Comparison of ENCODE assay signal across 8 mouse cellular contexts in genomic region chr11:6679694-6680396, GRCm38 (mm10). TPM values are rescaled to one million over a fixed set of nuclear protein-coding genes. Genes with fewer than 3 reads are reported as not detected.
DNase-seq lines count a peak whose midpoint lies in the region; ATAC-seq lines count a peak whose summit lies in the region.

No protein-coding gene starts in this region.

- H3K36me3 ChIP-seq in heart, embryonic 12.5 days = no peaks in the 10 kb centered on the region
- H3K36me3 ChIP-seq in limb, embryonic 10.5 days = no peaks in the 10 kb centered on the region
- no peaks in the 10 kb centered on the region for H3K36me3 ChIP-seq in midbrain, embryonic 14.5 days (ENCODE audit: control insufficient read depth, insufficient read depth, low read length)

- WGBS in heart, embryonic 12.5 days = 49% methylated on average over 17 of the region's 17 CpGs
- WGBS in limb, embryonic 10.5 days = 75% methylated on average over 17 of the region's 17 CpGs
- WGBS in midbrain, embryonic 14.5 days = 74% methylated on average over 17 of the region's 17 CpGs

- H3K4me3 ChIP-seq in heart, embryonic 12.5 days = no peak overlapping the region
- no peak overlapping the region for H3K4me3 ChIP-seq in limb, embryonic 10.5 days
- no peak overlapping the region for H3K4me3 ChIP-seq in midbrain, embryonic 14.5 days (replicated peaks; ENCODE audit: low read depth, low read length)

- peak overlapping the region; percentile 46 for H3K27ac ChIP-seq in heart, embryonic 12.5 days (ENCODE audit: poor library complexity, severe bottlenecking)
- peak overlapping the region; percentile 76 for H3K27ac ChIP-seq in limb, embryonic 10.5 days
- no peak overlapping the region for H3K27ac ChIP-seq in midbrain, embryonic 14.5 days (replicated peaks; ENCODE audit: low read depth, low read length)

- peak; percentile 29 for ATAC-seq in heart, embryonic 12.5 days (ENCODE audit: insufficient number of reproducible peaks, low FRiP score)
- ATAC-seq in midbrain, embryonic 14.5 days (ENCODE audit: low FRiP score, low TSS enrichment) = no peak
- ATAC-seq in frontal cortex, adult (ENCODE audit: low TSS enrichment) = no peak

- no peak overlapping the region for H3K9ac ChIP-seq in heart, embryonic 12.5 days
- no peak overlapping the region for H3K9ac ChIP-seq in midbrain, embryonic 14.5 days (replicated peaks; ENCODE audit: low read length)

- peaks cover 9% of the 10 kb centered on the region for H3K4me1 ChIP-seq in heart, embryonic 12.5 days (replicated peaks)
- peaks cover 11% of the 10 kb centered on the region for H3K4me1 ChIP-seq in limb, embryonic 10.5 days
- no peaks in the 10 kb centered on the region for H3K4me1 ChIP-seq in midbrain, embryonic 14.5 days (ENCODE audit: control insufficient read depth, insufficient read depth, low read length)

- peak overlapping the region; percentile 37 for H3K4me2 ChIP-seq in heart, embryonic 12.5 days
- no peak overlapping the region for H3K4me2 ChIP-seq in midbrain, embryonic 14.5 days (ENCODE audit: low read length)

- peak; percentile 35 for DNase-seq in embryo, embryonic 9.5 days (ENCODE audit: extremely low spot score)
- DNase-seq in embryo, embryonic 10 days (ENCODE audit: low spot score) = no peak
- no peak for DNase-seq in limb, embryonic 10.5 days (ENCODE audit: low spot score)
- peak; percentile 58 to 68 for DNase-seq in natural killer cell, adult 2 months (ENCODE audit: low spot score in 2 of 2)
- no peak for DNase-seq in midbrain, embryonic 14.5 days
- no peak for DNase-seq in urinary bladder, postnatal 36 days (ENCODE audit: low spot score in 2 of 2)

- H3K27me3 ChIP-seq in heart, embryonic 12.5 days (replicated peaks) = 0 out of 2 replicates have a peak, but pooled peaks cover 4% of the 10 kb centered on the region
- H3K27me3 ChIP-seq in limb, embryonic 10.5 days (ENCODE audit: low read depth, poor library complexity, severe bottlenecking) = no peaks in the 10 kb centered on the region
- no peaks in the 10 kb centered on the region for H3K27me3 ChIP-seq in midbrain, embryonic 14.5 days (ENCODE audit: control insufficient read depth, insufficient read depth, low read length)

- peaks cover 4% of the 10 kb centered on the region; the same call in 1 of the 2 replicates for H3K9me3 ChIP-seq in heart, embryonic 12.5 days (replicated peaks)
- no peaks in the 10 kb centered on the region for H3K9me3 ChIP-seq in limb, embryonic 10.5 days (replicated peaks)
- no peaks in the 10 kb centered on the region for H3K9me3 ChIP-seq in midbrain, embryonic 14.5 days (ENCODE audit: control insufficient read depth, low read length)

RNA-seq across cellular contexts. Expression of gene Ramp3, which starts 21.5 kb away (rescaled TPM):
- polyA plus RNA-seq in heart, embryonic 12.5 days (2016; fragmentation: Nextera tagmentation; extraction: Ambion mirVana) = 1.7 and 2.4 TPM in 2 replicates
- 2.6 and 3.3 TPM in 2 replicates for polyA plus RNA-seq in limb, embryonic 10.5 days (2016; fragmentation: Nextera tagmentation; extraction: Ambion mirVana)
- polyA plus RNA-seq in midbrain, embryonic 14.5 days (2014; fragmentation: Nextera tagmentation; extraction: Ambion mirVana) = 5.9 and 7.0 TPM in 2 replicates

RNA-seq across cellular contexts. Expression of gene Wap, which starts 41.4 kb away (rescaled TPM):
- not detected in 2 replicates for polyA plus RNA-seq in heart, embryonic 12.5 days (2016; fragmentation: Nextera tagmentation; extraction: Ambion mirVana)
- polyA plus RNA-seq in limb, embryonic 10.5 days (2016; fragmentation: Nextera tagmentation; extraction: Ambion mirVana) = not detected in 2 replicates
- not detected in 2 replicates for polyA plus RNA-seq in midbrain, embryonic 14.5 days (2014; fragmentation: Nextera tagmentation; extraction: Ambion mirVana)

RNA-seq across cellular contexts. Expression of gene Tbrg4, which starts 54.0 kb away (rescaled TPM):
- polyA plus RNA-seq in heart, embryonic 12.5 days (2016; fragmentation: Nextera tagmentation; extraction: Ambion mirVana) = 49.9 and 52.5 TPM in 2 replicates
- 70.3 and 85.2 TPM in 2 replicates for polyA plus RNA-seq in limb, embryonic 10.5 days (2016; fragmentation: Nextera tagmentation; extraction: Ambion mirVana)
- polyA plus RNA-seq in midbrain, embryonic 14.5 days (2014; fragmentation: Nextera tagmentation; extraction: Ambion mirVana) = 28.1 and 30.2 TPM in 2 replicates

Comparison
In these comparisons a context has a peak if more than half of its experiments do, and no peak if none do; other contexts are left out.
1. DNase-seq: peak in embryo, embryonic 9.5 days (single experiment) and natural killer cell, adult 2 months (2 of 2); none in embryo, embryonic 10 days (single experiment), limb, embryonic 10.5 days (single experiment), midbrain, embryonic 14.5 days (single experiment) and urinary bladder, postnatal 36 days (0 of 2).